Mouse (Mus musculus): ENCODE measurements around the gene Itpr1. TPM values are rescaled to one million over a fixed set of nuclear protein-coding genes. Genes with fewer than 3 reads are reported as not detected.

The Itpr1 gene
- polyA plus RNA-seq, 1 experiment from 2014 or later: 11.9 TPM

- Histone ChIP-seq H3K4me2 (replicated peaks) (no peak overlapping the region), H3K27me3 (no peaks in the 10 kb centered on the region), H3K9me3 (no peaks in the 10 kb centered on the region), H3K27ac (no peak overlapping the region), H3K4me3 (no peak overlapping the region), H3K4me1 (no peaks in the 10 kb centered on the region), H3K36me3 (no peaks in the 10 kb centered on the region), H3K9ac (no peak overlapping the region)
- 82% methylated on average over 9 of the region's 9 CpGs for WGBS
- ATAC-seq (ENCODE audit: insufficient number of reproducible peaks, insufficient read depth, low FRiP score, low TSS enrichment): no peak
Observed at GRCm38 (mm10) chr6:108512994-108513393, 300.1 kb downstream of the Itpr1 start.

DNA sequence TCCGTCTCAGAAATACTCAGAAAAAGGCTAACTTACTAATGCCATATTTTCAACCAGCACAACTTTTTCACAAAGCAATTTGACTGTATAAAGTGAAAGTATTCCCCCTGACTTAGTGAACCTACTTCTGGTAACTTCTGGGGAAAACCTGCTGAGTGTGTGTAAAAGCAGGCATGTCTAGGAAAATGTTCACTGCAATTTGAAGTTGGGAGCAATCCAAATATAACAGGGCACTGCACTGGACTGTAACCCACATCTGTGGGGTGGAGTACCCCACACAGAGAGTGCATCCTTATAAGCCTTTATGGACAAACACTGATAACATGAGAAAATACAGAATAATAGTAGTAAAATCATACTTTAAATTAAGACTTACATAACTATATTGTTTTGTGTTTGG, 303.4 kb downstream of the Itpr1 start:
- ATAC-seq (ENCODE audit: insufficient number of reproducible peaks, insufficient read depth, low FRiP score, low TSS enrichment): no peak
- WGBS: 68% methylated on average over 1 of the region's 1 CpGs

GRCm38 (mm10) chr6:108517241-108517981, 304.5 kb downstream of the Itpr1 start:
- WGBS: 83% methylated on average over 12 of the region's 12 CpGs
- Histone ChIP-seq H3K27ac (no peak overlapping the region), H3K9me3 (no peaks in the 10 kb centered on the region), H3K27me3 (no peaks in the 10 kb centered on the region), H3K4me1 (peaks cover 10% of the 10 kb centered on the region), H3K4me3 (no peak overlapping the region), H3K4me2 (replicated peaks) (no peak overlapping the region), H3K9ac (no peak overlapping the region), H3K36me3 (no peaks in the 10 kb centered on the region)
- ATAC-seq (ENCODE audit: insufficient number of reproducible peaks, insufficient read depth, low FRiP score, low TSS enrichment): no peak

More for the DNA sequence above, 303.4 kb downstream of the Itpr1 start:
- Histone ChIP-seq H3K27me3 (no peaks in the 10 kb centered on the region), H3K36me3 (no peaks in the 10 kb centered on the region), H3K27ac (no peak overlapping the region), H3K4me2 (replicated peaks) (no peak overlapping the region), H3K4me3 (no peak overlapping the region), H3K4me1 (peaks cover 10% of the 10 kb centered on the region), H3K9ac (no peak overlapping the region), H3K9me3 (no peaks in the 10 kb centered on the region)

DNA sequence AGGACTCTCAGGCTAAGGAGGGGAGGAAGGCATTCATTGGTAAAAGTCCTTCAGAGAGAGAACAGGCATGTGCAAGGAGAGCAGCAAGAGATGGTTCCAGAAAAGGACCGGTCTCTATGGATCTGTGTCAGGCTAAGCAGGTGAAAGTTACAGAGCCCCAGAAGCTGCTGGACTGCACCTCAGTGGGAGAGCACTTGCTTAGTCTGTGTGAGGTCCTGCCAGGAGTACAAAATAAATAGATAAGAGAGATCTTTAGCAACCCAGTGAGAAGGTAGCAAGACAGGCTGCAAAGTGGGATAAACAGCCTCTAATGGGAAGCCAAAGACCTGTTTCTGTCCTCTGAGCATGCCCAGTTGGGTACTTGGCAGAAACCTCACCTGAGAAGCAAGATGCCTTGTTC, 305.1 kb downstream of the Itpr1 start:
- no peak for ATAC-seq (ENCODE audit: insufficient number of reproducible peaks, insufficient read depth, low FRiP score, low TSS enrichment)
- 97% methylated on average over 1 of the region's 1 CpGs for whole genome bisulfite sequencing
- no peaks in the 10 kb centered on the region for H3K27me3 ChIP-seq

DNA sequence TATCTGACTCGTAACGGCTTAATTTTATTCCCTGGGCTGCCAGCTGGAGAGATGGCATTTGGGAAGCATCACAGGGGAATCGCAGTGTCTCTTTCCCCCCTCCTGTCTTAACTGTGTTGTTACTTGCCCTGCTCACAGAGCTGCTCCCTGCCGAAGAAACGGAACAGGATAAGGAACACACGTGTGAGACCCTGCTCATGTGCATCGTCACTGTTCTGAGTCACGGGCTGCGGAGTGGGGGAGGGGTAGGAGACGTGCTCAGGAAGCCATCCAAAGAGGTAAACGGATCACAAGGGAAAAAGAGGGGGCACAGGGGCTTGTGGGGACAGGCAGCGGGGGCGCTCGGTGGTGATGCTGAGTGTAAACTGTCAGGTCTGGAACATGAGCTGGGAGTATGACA, 305.7 kb downstream of the Itpr1 start:
- H3K27me3 ChIP-seq: no peaks in the 10 kb centered on the region
- H3K36me3 ChIP-seq: 0 out of 2 replicates have a peak, but pooled peaks cover 5% of the 10 kb centered on the region
- 61% methylated on average over 14 of the region's 14 CpGs for WGBS
- no peak overlapping the region for H3K4me3 ChIP-seq
- no peak overlapping the region for H3K9ac ChIP-seq
- peak; percentile 44; the same call in 1 of the 2 replicates for ATAC-seq (ENCODE audit: insufficient number of reproducible peaks, insufficient read depth, low FRiP score, low TSS enrichment)
- peaks cover 10% of the 10 kb centered on the region for H3K4me1 ChIP-seq
- H3K27ac ChIP-seq: 0 out of 2 replicates have a peak overlapping the region, but pooled peaks have one; percentile 11
- peak overlapping the region; percentile 19; the same call in 1 of the 2 replicates for H3K4me2 ChIP-seq (replicated peaks)
- H3K9me3 ChIP-seq: no peaks in the 10 kb centered on the region

More for the DNA sequence above, 305.1 kb downstream of the Itpr1 start:
- peaks cover 10% of the 10 kb centered on the region for H3K4me1 ChIP-seq
- no peak overlapping the region for H3K9ac ChIP-seq
- no peaks in the 10 kb centered on the region for H3K36me3 ChIP-seq
- no peak overlapping the region for H3K4me2 ChIP-seq (replicated peaks)
- no peaks in the 10 kb centered on the region for H3K9me3 ChIP-seq
- no peak overlapping the region for H3K4me3 ChIP-seq
- no peak overlapping the region for H3K27ac ChIP-seq

- Histone ChIP-seq H3K4me1 (peaks cover 10% of the 10 kb centered on the region), H3K4me2 (replicated peaks) (no peak overlapping the region), H3K4me3 (no peak overlapping the region), H3K27ac (no peak overlapping the region), H3K9ac (no peak overlapping the region), H3K9me3 (no peaks in the 10 kb centered on the region), H3K36me3 (0 out of 2 replicates have a peak, but pooled peaks cover 5% of the 10 kb centered on the region), H3K27me3 (no peaks in the 10 kb centered on the region)
- ATAC-seq (ENCODE audit: insufficient number of reproducible peaks, insufficient read depth, low FRiP score, low TSS enrichment): no peak
- WGBS: 87% methylated on average over 9 of the region's 9 CpGs
Observed at GRCm38 (mm10) chr6:108519327-108519726, 306.4 kb downstream of the Itpr1 start.

- Histone ChIP-seq H3K9ac (no peak overlapping the region), H3K27ac (no peak overlapping the region), H3K4me1 (peaks cover under 1% of the 10 kb centered on the region; the same call in 1 of the 2 replicates), H3K36me3 (0 out of 2 replicates have a peak, but pooled peaks cover 5% of the 10 kb centered on the region), H3K9me3 (no peaks in the 10 kb centered on the region), H3K4me2 (replicated peaks) (no peak overlapping the region), H3K4me3 (no peak overlapping the region), H3K27me3 (no peaks in the 10 kb centered on the region)
- 91% methylated on average over 16 of the region's 16 CpGs for WGBS
- no peak for ATAC-seq (ENCODE audit: insufficient number of reproducible peaks, insufficient read depth, low FRiP score, low TSS enrichment)
Observed at GRCm38 (mm10) chr6:108523956-108524616, 311.2 kb downstream of the Itpr1 start.

DNA sequence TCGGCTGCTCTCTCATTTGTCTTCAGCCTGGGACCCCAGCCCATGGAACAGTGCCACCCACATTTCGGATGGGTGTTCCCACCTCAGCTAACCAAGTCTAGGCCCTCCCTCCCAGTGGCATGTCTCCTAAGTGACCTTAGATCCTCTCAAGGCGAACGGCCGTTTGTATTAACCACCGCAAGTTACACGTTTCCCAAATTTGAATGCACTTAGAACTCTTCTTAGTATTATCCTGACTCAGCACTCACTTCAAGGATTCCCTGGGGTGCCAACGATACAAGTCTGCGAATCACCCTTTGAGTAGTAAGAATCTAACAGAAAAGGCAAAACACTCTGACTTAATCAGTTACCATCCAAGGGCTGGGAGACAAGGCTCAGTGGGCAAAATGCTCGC, 311.7 kb downstream of the Itpr1 start:
- no peak for ATAC-seq (ENCODE audit: insufficient number of reproducible peaks, insufficient read depth, low FRiP score, low TSS enrichment)
- Histone ChIP-seq H3K9ac (no peak overlapping the region), H3K36me3 (0 out of 2 replicates have a peak, but pooled peaks cover 5% of the 10 kb centered on the region), H3K27me3 (no peaks in the 10 kb centered on the region), H3K4me3 (no peak overlapping the region), H3K9me3 (no peaks in the 10 kb centered on the region), H3K4me1 (no peaks in the 10 kb centered on the region), H3K27ac (no peak overlapping the region), H3K4me2 (replicated peaks) (no peak overlapping the region)
- WGBS: 92% methylated on average over 10 of the region's 10 CpGs

- peaks cover 14% of the 10 kb centered on the region for H3K4me1 ChIP-seq
- H3K27me3 ChIP-seq: no peaks in the 10 kb centered on the region
- no peaks in the 10 kb centered on the region for H3K9me3 ChIP-seq
- WGBS: 75% methylated on average over 3 of the region's 3 CpGs
- no peak overlapping the region for H3K4me2 ChIP-seq (replicated peaks)
- H3K4me3 ChIP-seq: no peak overlapping the region
- H3K27ac ChIP-seq: no peak overlapping the region
- ATAC-seq (ENCODE audit: insufficient number of reproducible peaks, insufficient read depth, low FRiP score, low TSS enrichment): no peak
- 0 out of 2 replicates have a peak, but pooled peaks cover 5% of the 10 kb centered on the region for H3K36me3 ChIP-seq
- H3K9ac ChIP-seq: no peak overlapping the region
Observed at GRCm38 (mm10) chr6:108527560-108527959, 314.7 kb downstream of the Itpr1 start.

DNA sequence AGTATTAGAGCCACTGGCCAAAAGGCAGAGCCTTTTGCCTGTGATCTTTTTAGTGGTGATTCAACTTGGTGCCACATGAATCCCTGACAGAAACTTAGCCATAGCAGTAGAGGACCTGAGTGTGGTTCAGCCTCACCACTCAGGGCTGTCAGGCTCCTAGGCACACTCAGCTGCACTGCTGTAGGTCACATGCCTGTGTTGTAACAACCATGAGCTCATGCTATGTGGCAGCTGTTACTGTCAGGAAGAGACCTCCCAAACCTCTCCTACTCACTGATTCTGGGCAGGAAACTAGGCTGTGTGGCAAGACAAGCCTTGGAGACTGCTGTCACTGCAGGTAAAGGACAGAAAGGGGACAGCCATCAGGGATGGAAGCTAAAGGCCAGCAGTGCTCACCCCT, 315.1 kb downstream of the Itpr1 start:
- no peak for ATAC-seq (ENCODE audit: insufficient number of reproducible peaks, insufficient read depth, low FRiP score, low TSS enrichment)
- no peak overlapping the region for H3K4me2 ChIP-seq (replicated peaks)
- H3K4me1 ChIP-seq: peaks cover 14% of the 10 kb centered on the region
- no peaks in the 10 kb centered on the region for H3K27me3 ChIP-seq
- H3K9ac ChIP-seq: no peak overlapping the region
- H3K4me3 ChIP-seq: no peak overlapping the region
- H3K27ac ChIP-seq: no peak overlapping the region
- H3K36me3 ChIP-seq: 0 out of 2 replicates have a peak, but pooled peaks cover 5% of the 10 kb centered on the region
- no peaks in the 10 kb centered on the region for H3K9me3 ChIP-seq

GRCm38 (mm10) chr6:108529150-108529549, 316.3 kb downstream of the Itpr1 start:
- no peak for ATAC-seq (ENCODE audit: insufficient number of reproducible peaks, insufficient read depth, low FRiP score, low TSS enrichment)
- no peak overlapping the region for H3K4me2 ChIP-seq (replicated peaks)
- H3K36me3 ChIP-seq: no peaks in the 10 kb centered on the region
- H3K4me3 ChIP-seq: no peak overlapping the region
- no peaks in the 10 kb centered on the region for H3K27me3 ChIP-seq
- WGBS: 91% methylated on average over 3 of the region's 3 CpGs
- peaks cover 14% of the 10 kb centered on the region for H3K4me1 ChIP-seq
- H3K9ac ChIP-seq: no peak overlapping the region
- no peaks in the 10 kb centered on the region for H3K9me3 ChIP-seq
- no peak overlapping the region for H3K27ac ChIP-seq

GRCm38 (mm10) chr6:108530781-108531323, 318.0 kb downstream of the Itpr1 start:
- Histone ChIP-seq H3K4me1 (peaks cover 14% of the 10 kb centered on the region), H3K36me3 (no peaks in the 10 kb centered on the region), H3K9ac (no peak overlapping the region), H3K4me3 (no peak overlapping the region), H3K9me3 (no peaks in the 10 kb centered on the region), H3K27ac (no peak overlapping the region), H3K4me2 (replicated peaks) (no peak overlapping the region), H3K27me3 (no peaks in the 10 kb centered on the region)
- ATAC-seq (ENCODE audit: insufficient number of reproducible peaks, insufficient read depth, low FRiP score, low TSS enrichment): peak; percentile 42; the same call in 1 of the 2 replicates
- 40% methylated on average over 6 of the region's 6 CpGs for WGBS
